Mouse (Mus musculus): Measurements from ENCODE around the gene Cdc5l. TPM values are rescaled to one million over a fixed set of nuclear protein-coding genes. Genes with fewer than 3 reads are reported as not detected.

The Cdc5l gene
- total RNA-seq, 2 experiments from 2014 or later = 55.4 to 57.6 TPM

DNA sequence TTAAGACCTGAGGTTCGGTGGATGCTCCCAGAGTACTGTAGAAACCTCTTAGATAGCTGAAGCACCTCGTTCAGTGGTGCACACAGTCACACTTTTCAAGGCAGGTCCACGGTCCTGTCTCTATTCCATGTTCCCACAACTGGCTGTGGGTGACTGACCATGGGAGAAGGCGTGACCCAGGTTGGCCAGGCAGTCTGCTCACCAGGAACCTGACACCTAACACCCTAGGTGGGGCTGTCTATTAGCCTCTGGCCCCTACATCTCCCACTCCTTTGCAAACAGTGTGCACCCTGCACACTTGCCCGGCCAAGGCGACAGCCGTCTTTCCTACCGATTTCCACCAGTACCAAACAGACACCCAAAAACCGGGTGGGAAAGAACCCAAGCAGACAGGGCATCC lies 77.1 kb downstream of the Cdc5l start:
- no peak for DNase-seq (ENCODE audit: extremely low spot score in 1 of 2, low spot score in 2 of 2)
- no peak overlapping the region for H3K4me3 ChIP-seq
- intact Hi-C loops (cut with DNase I) = no loop called here

GRCm38 (mm10) chr17:45347951-45348350 lies 85.6 kb downstream of the Cdc5l start:
- no peak overlapping the region for H3K4me3 ChIP-seq
- no peak for DNase-seq (ENCODE audit: extremely low spot score in 1 of 2, low spot score in 2 of 2)
- intact Hi-C loops (cut with DNase I) = no loop called here
- no peak overlapping the region for H3K27ac ChIP-seq
- TF ChIP-seq CTCF (IDR thresholded peaks at IDR 0.05) = no peak

More for the DNA sequence above, 77.1 kb downstream of the Cdc5l start:
- H3K27ac ChIP-seq = no peak overlapping the region
- TF ChIP-seq CTCF (IDR thresholded peaks at IDR 0.05) = no peak

Other genes starting within 250 kb of the Cdc5l start
- 1 to 10 TPM; 5.5 to 5.8 TPM for gene Spats1, start 41.7 kb upstream of the Cdc5l start, total RNA-seq (2021)
- 10 to 100 TPM; 27.2 to 29.1 TPM for gene Aars2, start 73.1 kb upstream of the Cdc5l start, total RNA-seq (2021)
- gene Tcte1, start 89.7 kb upstream of the Cdc5l start, total RNA-seq (2021) = 1 to 10 TPM; 1.1 to 1.3 TPM
- gene Tmem151b, start 115.9 kb upstream of the Cdc5l start, total RNA-seq (2021) = 100 to 1,000 TPM; 132 to 133 TPM
- 1 to 10 TPM; 2.3 to 2.4 TPM for gene Nfkbie, start 122.0 kb upstream of the Cdc5l start, total RNA-seq (2021)
- 10 to 100 TPM; 21.5 to 26.3 TPM for gene Slc35b2, start 130.1 kb upstream of the Cdc5l start, total RNA-seq (2021)
- 1,000 to 10,000 TPM; 1,492 to 1,507 TPM for gene Hsp90ab1, start 139.5 kb upstream of the Cdc5l start, total RNA-seq (2021)
- 10 to 100 TPM; 19.7 to 23.6 TPM for gene Slc29a1, start 165.9 kb upstream of the Cdc5l start, total RNA-seq (2021)
- gene Mymx, start 168.4 kb upstream of the Cdc5l start, total RNA-seq (2021) = not detected
- gene Capn11, start 225.6 kb upstream of the Cdc5l start, total RNA-seq (2021) = 1 to 10 TPM in 1 of 2 experiments, under 1 TPM in 1; 0.25 to 1.5 TPM

Data from left cerebral cortex, adult 2 months (tissue).